Mouse (Mus musculus) megakaryocyte, embryonic 14.5 days (primary cell): ENCODE data around the gene Gm20509.

Experiments used
- FLI1 ChIP-seq: IDR thresholded peaks from 2 replicates; pipeline ENCODE4 v1.6.1; 2012; ENCODE audit warnings: low read length, inconsistent platforms, mixed read lengths
- GATA1 ChIP-seq: IDR thresholded peaks from 3 replicates; pipeline ENCODE4 v1.6.1; 2012; ENCODE audit warnings: mixed read lengths, low read length, inconsistent platforms, borderline replicate concordance

DNA sequence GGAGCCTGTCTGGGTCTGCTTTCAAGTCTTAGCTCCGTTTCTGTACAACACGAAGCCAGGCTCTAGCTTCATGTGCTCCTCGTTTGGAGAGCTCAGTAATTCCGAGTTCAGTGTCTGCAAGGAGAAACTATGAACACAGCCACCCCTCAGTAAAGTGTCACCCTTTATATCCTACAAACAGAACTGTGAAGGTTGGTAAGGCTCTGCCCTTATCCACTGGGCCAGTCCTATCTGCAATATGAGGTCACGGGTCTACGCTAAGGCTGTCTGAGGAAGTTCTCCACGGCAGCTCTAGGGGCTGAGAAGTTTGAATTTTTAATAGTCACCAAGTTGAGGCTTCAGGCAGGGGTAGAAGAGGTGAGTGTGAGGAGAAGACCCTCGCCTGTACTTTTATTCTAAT lies 29.8 kb upstream of the Gm20509 start:
- no peak for TF ChIP-seq GATA1
- no peak for TF ChIP-seq FLI1
